Mouse (Mus musculus): ENCODE results near the gene Dock9.

The Dock9 gene

DNA sequence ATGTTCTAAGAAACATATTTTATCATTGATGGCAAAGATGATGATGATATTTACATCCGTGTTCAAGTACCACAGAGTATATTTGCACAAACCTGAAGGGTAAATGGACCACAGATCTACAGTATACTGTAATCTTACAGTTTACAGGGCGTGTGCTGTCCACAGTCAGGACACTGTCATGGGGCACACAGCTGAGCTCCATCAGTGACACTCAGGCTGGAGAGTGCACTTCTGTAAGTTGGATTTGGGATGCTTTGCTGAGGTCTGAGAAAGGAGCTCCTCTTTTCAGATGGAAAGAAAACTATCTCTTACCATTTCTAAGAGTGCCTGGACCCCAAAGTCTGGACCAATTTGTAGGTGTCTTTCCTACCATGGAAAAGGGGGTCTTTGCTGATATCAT lies 302.5 kb downstream of the Dock9 start:
- no peak for TF ChIP-seq GATA4 (IDR thresholded peaks at IDR 0.05; ENCODE audit: insufficient replicate concordance, low read length)

DNA sequence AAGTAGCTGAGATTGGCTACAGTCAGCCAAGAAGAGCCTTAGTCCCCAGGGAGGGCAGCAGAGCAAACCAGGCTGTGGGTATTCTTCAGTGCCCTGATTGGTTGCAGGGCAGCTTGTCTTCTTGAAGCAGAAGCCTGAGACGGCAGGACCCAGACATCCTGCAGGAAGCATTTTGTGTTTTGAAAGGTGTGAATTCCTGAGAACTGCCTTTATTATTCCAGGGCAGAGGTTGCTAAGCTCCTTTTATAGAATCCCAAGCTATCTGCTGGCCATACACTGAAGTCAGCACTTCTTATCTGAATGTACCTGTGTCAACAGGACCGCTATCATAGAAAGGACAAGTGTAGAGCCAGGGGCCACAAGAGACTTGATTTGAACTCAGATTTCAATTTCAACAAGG lies 303.4 kb downstream of the Dock9 start:
- TF ChIP-seq GATA4 (IDR thresholded peaks at IDR 0.05; ENCODE audit: insufficient replicate concordance, low read length): no peak

GRCm38 (mm10) chr14:121493712-121494111 lies 303.9 kb downstream of the Dock9 start:
- no peak for TF ChIP-seq GATA4 (IDR thresholded peaks at IDR 0.05; ENCODE audit: insufficient replicate concordance, low read length)

DNA sequence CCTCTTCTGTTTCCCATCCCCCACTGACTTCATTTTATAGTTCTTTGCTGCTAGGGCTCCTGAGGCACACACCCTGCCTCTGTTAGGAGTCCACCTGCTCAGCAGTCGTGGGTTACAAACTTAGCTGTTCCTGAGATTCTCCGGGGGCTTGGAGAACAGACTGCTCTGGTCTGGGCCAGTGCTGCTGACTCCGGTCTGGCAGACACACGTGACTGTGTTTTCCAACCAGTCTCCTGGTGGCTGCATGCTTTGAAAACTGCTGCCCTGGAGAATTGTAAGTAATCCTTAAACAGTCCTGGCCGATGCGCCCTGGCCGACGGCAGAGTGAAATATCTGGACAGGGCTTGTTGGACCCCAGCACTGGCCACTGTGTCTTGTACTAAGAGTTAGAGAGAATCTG lies 305.3 kb downstream of the Dock9 start:
- no peak for TF ChIP-seq GATA4 (IDR thresholded peaks at IDR 0.05; ENCODE audit: insufficient replicate concordance, low read length)
